Mouse (Mus musculus) ES-E14 (cell line): ENCODE measurements at regions not wholly inside any gene's neighbourhood (a gene's known extent, or its start where the extent isn't known, plus 50 kb on each side); places are given as distances from the start of the nearest gene placed in this dataset.

Source experiments
- DNase-seq: peaks from one replicate; pipeline ENCODE4 v3.0.0-alpha.2; 2013; ENCODE audit warnings: low read depth, low spot score
- H3K27ac ChIP-seq: 2 replicates; pipeline ENCODE4 v1.5.1; 2012; ENCODE audit warnings: low read depth, mild to moderate bottlenecking, low read length, moderate library complexity, mixed read lengths; ENCODE audit not compliant: poor library complexity, insufficient read depth, severe bottlenecking
- H3K36me3 ChIP-seq: 2 replicates; pipeline ENCODE4 v1.6.1; 2012; ENCODE audit warnings: mild to moderate bottlenecking, low read length, moderate library complexity, mixed read lengths; ENCODE audit not compliant: control insufficient read depth, poor library complexity, insufficient read depth, severe bottlenecking
- H3K4me1 ChIP-seq, 2 experiments: fragments of 150-350 bp in 1 of 2; sonication (generic) in 1 of 2; 2 replicates each; pipeline ENCODE4 v1.6.1; 2012; ENCODE audit warnings: low read length in 2 of 2, mild to moderate bottlenecking in 1 of 2, mixed read lengths in 1 of 2; ENCODE audit not compliant: control insufficient read depth in 2 of 2, insufficient read depth in 2 of 2, poor library complexity in 1 of 2
- H3K4me3 ChIP-seq, 2 experiments: fragments of 150-350 bp in 1 of 2; sonication (generic) in 1 of 2; 2 replicates each; pipeline ENCODE4 v1.5.1; 2012; ENCODE audit warnings: low read length in 2 of 2, low read depth in 1 of 2, mild to moderate bottlenecking in 1 of 2, mixed read lengths in 1 of 2; ENCODE audit not compliant: insufficient read depth in 1 of 2, poor library complexity in 1 of 2, severe bottlenecking in 1 of 2
- H3K9ac ChIP-seq: 2 replicates; pipeline ENCODE4 v1.6.1; 2012; ENCODE audit warnings: low read depth, mild to moderate bottlenecking, low read length, mixed read lengths; ENCODE audit not compliant: poor library complexity, insufficient read depth, severe bottlenecking
- H3K9me3 ChIP-seq: fragments of 150-350 bp; sonication (generic); 2 replicates; pipeline ENCODE4 v1.6.1; 2012; ENCODE audit warnings: low read depth, mild to moderate bottlenecking, low read length; ENCODE audit not compliant: control insufficient read depth, insufficient read depth
- CHD2 ChIP-seq: IDR thresholded peaks from 2 replicates; pipeline ENCODE4 v1.6.1; 2014; ENCODE audit warnings: mild to moderate bottlenecking, low read depth, low read length, inconsistent platforms
- HCFC1 ChIP-seq: IDR thresholded peaks from 2 replicates; pipeline ENCODE4 v1.6.1; 2012; ENCODE audit warnings: low read length, inconsistent platforms, borderline replicate concordance; ENCODE audit not compliant: insufficient read depth
- MAFK ChIP-seq: IDR thresholded peaks from 2 replicates; pipeline ENCODE4 v1.6.1; 2014; ENCODE audit warnings: mild to moderate bottlenecking, low read depth, low read length, inconsistent platforms; ENCODE audit not compliant: insufficient read depth
- ZC3H11A ChIP-seq: IDR thresholded peaks from 2 replicates; pipeline ENCODE4 v1.6.1; 2012; ENCODE audit warnings: low read depth, mild to moderate bottlenecking, inconsistent platforms, low read length, borderline replicate concordance
- ZNF384 ChIP-seq: IDR thresholded peaks from 2 replicates; pipeline ENCODE4 v1.6.1; 2012; ENCODE audit warnings: low read depth, low read length, inconsistent platforms
- in situ Hi-C, 2 experiments: fragments of 600-800 bp; cut with MboI; formaldehyde crosslinking; loops; one replicate each; pipeline ENCODE4 v1.15.1; 2025; ENCODE audit warnings: low sequenced_read_pairs in 2 of 2, inconsistent platforms in 1 of 2; ENCODE audit not compliant: unreplicated experiment in 2 of 2

- Histone ChIP-seq H3K4me3 (no peak overlapping the region), H3K27ac (no peak overlapping the region), H3K4me1 (peaks cover 0 to 4% of the 10 kb centered on the region in 2 experiments; a peak in 1 of 4 replicates), H3K36me3 (no peaks in the 10 kb centered on the region), H3K9me3 (no peaks in the 10 kb centered on the region), H3K9ac (no peak overlapping the region)
- TF ChIP-seq HCFC1, result no peak
- TF ChIP-seq MAFK, result no peak
- TF ChIP-seq ZNF384, result no peak
- no peak for TF ChIP-seq ZC3H11A
- no peak for TF ChIP-seq CHD2
- in situ Hi-C loops, result no loop called here
- no peak for DNase-seq
These were observed 203.0 kb upstream of the Tbx3 start for GRCm38 (mm10) chr5:119467346-119468085.

DNA sequence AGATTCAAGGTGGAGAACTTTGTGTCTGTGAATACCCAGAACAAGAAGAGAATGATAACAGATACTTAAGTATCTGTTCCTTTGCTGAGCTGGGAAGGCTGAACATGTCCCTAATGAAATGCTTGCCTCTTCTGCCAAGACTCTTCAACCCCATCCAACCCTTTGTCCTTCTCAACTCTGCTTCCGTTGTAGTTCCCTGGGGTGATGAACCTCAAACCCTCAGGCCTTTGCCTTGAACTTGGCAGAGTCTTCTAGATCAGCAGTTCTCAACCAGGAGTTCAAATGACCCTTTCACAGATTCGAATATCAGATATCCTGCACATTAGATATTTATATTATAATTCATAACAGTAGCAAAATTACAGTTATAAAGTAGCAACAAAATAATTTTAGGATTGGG, 192.5 kb upstream of the Tbx3 start:
- no peak overlapping the region for H3K27ac ChIP-seq
- DNase-seq, result no peak
- in situ Hi-C loops, result no loop called here
- H3K9me3 ChIP-seq, result no peaks in the 10 kb centered on the region
- no peak for TF ChIP-seq CHD2
- TF ChIP-seq HCFC1, result no peak
- no peak for TF ChIP-seq MAFK
- no peak for TF ChIP-seq ZNF384
- TF ChIP-seq ZC3H11A, result no peak
- no peak overlapping the region for H3K9ac ChIP-seq
- H3K4me1 ChIP-seq, result no peaks in the 10 kb centered on the region
- no peaks in the 10 kb centered on the region for H3K36me3 ChIP-seq
- no peak overlapping the region for H3K4me3 ChIP-seq

DNA sequence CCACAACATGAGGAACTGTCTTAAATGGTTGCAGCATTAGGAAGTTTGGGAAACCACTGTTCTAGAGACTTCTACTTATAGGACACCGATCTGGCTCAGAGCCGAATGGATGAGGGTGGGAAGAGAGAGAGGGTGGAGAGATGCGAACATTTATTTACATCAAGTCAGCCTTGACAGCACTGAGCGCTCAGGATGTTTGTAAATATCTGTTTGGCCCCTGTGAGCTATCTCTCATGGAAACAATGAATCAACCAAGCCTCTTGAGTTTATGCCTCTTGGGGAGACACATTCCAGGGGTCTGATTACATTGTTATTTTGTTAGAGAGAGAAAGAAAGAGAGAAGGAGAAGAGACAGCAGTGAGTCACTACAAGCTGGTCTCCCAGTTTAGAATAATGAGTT, 192.1 kb upstream of the Tbx3 start:
- H3K9ac ChIP-seq, result no peak overlapping the region
- H3K4me3 ChIP-seq, result no peak overlapping the region
- H3K27ac ChIP-seq, result no peak overlapping the region
- no peaks in the 10 kb centered on the region for H3K36me3 ChIP-seq
- H3K4me1 ChIP-seq, result no peaks in the 10 kb centered on the region
- DNase-seq, result no peak
- TF ChIP-seq MAFK (no peak), CHD2 (no peak), ZC3H11A (no peak), HCFC1 (no peak), ZNF384 (no peak)
- H3K9me3 ChIP-seq, result no peaks in the 10 kb centered on the region
- in situ Hi-C loops, result no loop called here

DNA sequence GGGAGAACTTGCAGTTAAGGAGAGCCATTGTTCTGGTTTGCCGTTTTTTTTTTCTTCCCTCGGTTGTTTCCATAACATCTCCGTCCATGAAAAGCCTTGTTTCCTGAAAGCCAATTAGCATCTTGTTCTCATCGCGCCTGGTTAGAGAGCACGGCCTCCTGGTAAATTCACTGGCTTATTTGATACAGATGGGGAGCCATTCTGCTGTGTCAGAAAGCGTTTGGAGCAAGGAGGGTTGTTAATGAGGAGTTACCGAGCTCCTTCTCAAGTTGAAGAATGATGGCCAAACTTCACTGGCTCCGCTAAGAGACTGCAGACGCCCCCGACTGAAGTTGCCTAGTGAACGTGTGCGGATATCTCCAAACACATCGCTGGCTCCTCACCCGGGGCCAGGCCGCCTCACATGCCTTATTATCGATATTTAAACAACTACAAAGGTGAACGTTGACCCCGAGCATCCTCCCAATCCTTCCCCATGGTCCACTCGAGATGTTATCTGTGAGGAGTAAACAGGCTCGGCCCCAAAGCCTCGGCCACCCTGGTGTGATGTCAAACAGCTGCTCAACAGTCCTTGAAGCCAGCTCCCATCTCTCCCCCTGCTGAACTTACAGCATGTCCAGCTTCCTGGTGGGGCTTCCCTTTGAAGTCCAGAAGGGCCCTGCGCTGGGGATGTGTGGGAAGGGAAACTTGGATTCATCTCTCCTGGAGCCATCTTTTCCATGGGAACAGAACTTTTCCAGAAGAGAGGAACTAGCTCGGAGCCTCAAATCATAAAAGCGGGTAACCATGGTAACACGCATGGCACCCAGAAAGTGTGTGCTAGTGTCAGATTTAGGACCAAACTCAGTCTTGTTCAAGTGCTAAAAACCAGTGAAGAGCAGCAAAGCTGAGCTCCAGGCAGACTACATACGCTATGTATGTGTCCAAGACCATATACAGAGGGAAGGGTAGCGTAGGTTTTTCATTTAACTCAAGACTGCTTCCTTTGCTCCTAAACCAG, 190.0 kb upstream of the Tbx3 start:
- H3K4me1 ChIP-seq, result no peaks in the 10 kb centered on the region
- no peak overlapping the region for H3K4me3 ChIP-seq
- H3K9ac ChIP-seq, result no peak overlapping the region
- no peaks in the 10 kb centered on the region for H3K36me3 ChIP-seq
- H3K27ac ChIP-seq, result no peak overlapping the region
- no peaks in the 10 kb centered on the region for H3K9me3 ChIP-seq
- TF ChIP-seq CHD2 (no peak), MAFK (no peak), ZNF384 (no peak), HCFC1 (no peak), ZC3H11A (no peak)
- no peak for DNase-seq
- in situ Hi-C loops, result no loop called here
